Mouse (Mus musculus): Measurements from ENCODE around the gene Sh2b3.
A peak's percentile ranks its signal among the peaks of the same experiment; 100 is the strongest.

The Sh2b3 gene

GRCm38 (mm10) chr5:121845361-121845760 lies 7.9 kb upstream of the Sh2b3 start:
- DNase-seq (ENCODE audit: low spot score in 2 of 2), result no peak

GRCm38 (mm10) chr5:121843138-121843905 lies 5.9 kb upstream of the Sh2b3 start:
- peak; percentile 42 to 75 for DNase-seq (ENCODE audit: low spot score in 2 of 2)

GRCm38 (mm10) chr5:121842665-121843118 lies 5.2 kb upstream of the Sh2b3 start:
- peak; percentile 81 to 96 for DNase-seq (ENCODE audit: low spot score in 2 of 2)

- DNase-seq (ENCODE audit: low spot score in 2 of 2), result no peak
These were observed 4.5 kb upstream of the Sh2b3 start for GRCm38 (mm10) chr5:121841973-121842372.

DNA sequence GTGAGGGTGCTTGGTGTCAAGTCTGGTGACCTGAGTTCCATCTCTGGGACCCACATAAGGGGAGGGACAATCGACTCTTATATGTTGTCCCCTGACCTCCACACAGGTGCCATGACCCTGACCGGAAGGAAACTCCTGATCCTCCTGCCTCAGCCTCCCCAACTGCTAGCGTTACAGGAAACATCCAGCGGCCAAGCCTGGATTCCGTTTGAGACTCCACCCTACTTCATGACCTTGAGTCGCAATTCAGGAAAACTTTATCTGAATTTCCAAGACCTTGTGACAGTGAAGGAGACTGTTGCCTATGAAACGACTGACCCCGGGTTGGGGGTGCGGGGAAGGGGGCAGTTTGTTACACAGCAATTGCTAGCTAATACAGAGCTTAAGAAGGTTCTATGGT lies 4.1 kb upstream of the Sh2b3 start:
- DNase-seq (ENCODE audit: low spot score in 2 of 2), result no peak

DNA sequence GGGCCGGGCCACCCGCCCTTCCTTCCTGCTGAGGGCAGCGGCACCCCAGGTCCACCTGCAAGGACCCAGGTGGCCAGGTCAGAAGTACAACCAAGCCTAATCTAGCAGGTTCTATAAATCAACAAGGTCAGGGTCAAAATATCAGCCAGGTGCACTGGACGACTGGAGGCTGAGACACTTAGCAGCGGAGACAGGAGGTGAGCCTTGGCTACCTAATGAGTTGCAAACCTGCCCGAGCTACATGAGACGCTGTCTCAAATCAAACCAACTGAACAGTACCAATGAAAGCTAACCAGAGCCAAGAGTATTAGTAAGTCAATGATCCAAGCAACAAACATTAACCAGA lies 1.7 kb upstream of the Sh2b3 start:
- DNase-seq (ENCODE audit: low spot score in 2 of 2), result no peak

- DNase-seq (ENCODE audit: low spot score in 2 of 2), result peak; percentile 74 to 85
These were observed 1.1 kb upstream of the Sh2b3 start for GRCm38 (mm10) chr5:121838341-121839127.

DNA sequence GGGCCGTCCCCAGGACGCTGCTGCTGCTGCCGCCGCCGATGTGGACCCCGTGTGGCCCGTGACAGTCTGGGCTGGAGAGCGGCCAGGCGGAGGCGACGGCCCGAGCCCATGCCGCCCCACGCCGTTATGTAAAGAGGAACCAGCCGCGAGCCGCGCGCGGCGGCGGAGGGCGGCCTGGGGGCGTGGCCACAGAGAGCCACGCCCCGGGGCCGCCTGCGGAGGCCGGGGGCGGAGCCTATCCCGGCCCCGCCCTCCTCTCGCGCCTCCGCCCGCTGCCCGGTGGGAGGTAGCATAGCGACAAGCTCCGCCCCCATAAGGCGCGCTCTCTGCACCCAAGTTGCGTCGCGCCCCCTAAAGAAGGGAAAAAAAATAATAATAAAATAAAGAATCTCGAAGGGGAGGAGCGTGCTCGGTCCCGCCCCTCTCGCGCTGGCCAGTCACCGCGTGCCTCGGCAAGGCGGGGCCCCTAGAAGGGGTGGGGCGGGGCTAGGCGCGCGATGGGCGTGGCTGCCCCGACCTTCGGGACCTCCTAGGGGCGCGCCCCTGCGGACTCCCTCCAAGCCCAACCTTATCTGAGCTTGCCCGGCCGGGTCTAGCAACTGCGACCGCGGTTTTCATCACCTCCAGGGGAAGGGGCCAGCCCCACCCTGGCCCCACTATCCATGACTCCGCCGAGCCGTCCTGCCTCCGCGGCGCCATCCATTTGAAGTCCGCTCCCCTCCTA lies 592 bp downstream of the Sh2b3 start:
- peak; percentile 95 to 97 for DNase-seq (ENCODE audit: low spot score in 2 of 2)

- DNase-seq (ENCODE audit: low spot score in 2 of 2), result peak; percentile 83 to 91
These were observed 1.3 kb downstream of the Sh2b3 start for GRCm38 (mm10) chr5:121835949-121836691.

GRCm38 (mm10) chr5:121834991-121835747 lies 2.3 kb downstream of the Sh2b3 start:
- no peak for DNase-seq (ENCODE audit: low spot score in 2 of 2)

DNA sequence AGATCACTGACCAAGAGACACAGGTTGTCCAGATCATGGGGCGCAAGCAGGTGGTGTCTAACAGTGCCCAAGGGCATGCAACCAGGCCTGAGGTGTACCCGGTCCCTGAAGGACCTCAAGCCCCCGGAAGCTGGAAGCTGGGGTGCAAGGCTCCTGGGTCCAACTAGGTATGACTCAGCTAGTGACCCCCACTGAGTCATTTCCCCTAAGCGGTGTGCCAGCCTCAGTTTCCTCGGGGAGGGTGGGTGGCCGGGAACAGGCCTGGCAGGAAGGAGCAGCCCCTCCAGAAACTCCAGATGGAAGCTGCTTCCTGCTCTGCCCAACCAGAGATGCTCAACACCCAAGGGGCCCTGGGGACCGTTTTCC lies 3.2 kb downstream of the Sh2b3 start:
- no peak for DNase-seq (ENCODE audit: low spot score in 2 of 2)

- DNase-seq (ENCODE audit: low spot score in 2 of 2), result peak; percentile 83 to 87
These were observed 3.7 kb downstream of the Sh2b3 start for GRCm38 (mm10) chr5:121833572-121834240.

DNA sequence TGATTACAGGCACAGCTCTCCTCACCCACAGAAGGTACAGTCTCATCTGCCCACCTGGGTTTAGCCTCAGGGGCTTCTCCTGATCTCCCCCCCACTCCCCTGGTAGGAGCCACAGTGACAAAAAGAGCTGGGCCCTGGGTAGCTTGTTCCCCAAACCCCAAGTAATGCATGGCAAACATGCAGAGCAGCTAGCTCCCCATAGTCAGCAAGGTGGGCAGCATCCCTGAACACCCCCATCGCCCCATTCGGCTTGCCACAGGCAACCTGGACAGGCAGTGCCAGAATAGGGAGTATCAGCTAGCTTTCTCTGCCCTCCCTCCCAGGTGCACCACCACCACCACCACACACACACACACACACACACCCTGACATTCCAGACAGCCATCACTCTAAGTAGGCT lies 4.3 kb downstream of the Sh2b3 start:
- no peak for DNase-seq (ENCODE audit: low spot score in 2 of 2)

DNA sequence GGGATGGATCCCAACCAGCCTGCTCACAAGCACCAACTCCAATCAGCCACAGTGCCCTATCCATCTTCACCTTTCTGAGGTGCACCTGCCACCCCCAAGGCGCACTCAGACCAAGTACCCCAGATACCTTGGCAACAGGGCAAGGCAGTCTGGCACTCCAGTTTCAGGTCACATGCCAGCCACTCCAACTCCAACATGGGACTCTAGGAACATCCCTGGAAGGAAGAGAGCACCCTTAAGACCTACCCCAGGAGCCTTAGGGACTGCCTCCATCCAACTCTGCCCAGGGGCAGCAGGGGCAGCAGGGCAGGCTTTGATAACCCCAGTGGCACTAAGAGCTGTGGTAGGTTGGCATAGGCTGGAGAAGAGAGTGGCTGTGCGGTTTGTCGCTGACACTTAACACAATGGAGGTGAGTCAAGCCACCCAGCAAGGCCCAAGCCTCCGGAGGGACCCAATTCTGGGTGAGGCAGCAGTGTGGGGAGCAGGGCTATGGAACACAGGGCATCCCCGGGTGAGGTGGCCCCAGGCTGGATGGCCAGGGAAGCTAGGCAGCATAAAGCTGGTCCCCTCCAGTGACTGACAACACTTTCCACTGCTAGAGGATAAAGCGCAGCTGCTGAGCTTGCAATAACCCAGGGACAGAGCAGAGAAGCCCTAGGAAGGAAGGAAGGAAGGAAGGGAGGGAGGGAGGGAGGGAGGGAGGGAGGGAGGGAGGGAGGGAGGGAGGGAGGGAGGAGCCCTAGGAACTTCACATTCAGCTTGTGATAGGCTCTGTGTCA lies 4.9 kb downstream of the Sh2b3 start:
- DNase-seq (ENCODE audit: low spot score in 2 of 2), result no peak

DNA sequence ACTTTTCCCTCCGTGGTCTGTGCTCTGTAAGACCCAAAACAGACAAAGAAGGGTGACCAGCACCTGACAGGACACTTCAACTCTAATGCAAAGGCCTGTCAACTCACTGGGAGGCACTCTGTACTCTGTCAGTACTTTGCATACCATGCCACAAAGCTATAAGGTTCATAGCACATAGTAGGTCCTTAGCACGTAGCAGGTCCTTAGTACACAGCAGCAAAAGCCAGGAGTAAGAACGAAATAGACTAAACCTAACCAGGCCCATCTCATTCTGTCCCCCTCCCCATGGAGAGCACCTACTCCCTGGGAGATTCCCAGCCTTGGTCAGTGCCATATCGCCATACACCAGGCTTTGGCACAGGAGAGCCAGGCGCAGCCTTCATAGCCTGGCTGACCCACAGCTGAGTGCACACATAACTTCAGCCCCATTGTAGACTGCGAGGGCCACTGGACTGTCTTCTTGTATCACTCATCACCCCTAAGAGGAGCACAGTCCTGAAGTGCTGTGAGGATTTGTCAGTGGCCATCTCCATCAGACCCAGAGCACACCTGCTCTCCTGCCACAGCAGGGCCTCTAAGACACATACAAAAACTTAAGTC lies 6.3 kb downstream of the Sh2b3 start:
- DNase-seq (ENCODE audit: low spot score in 2 of 2), result no peak

- no peak for DNase-seq (ENCODE audit: low spot score in 2 of 2)
These were observed 8.7 kb downstream of the Sh2b3 start for GRCm38 (mm10) chr5:121828491-121829432.

- no peak for DNase-seq (ENCODE audit: low spot score in 2 of 2)
These were observed 9.6 kb downstream of the Sh2b3 start for GRCm38 (mm10) chr5:121827876-121828275.

DNA sequence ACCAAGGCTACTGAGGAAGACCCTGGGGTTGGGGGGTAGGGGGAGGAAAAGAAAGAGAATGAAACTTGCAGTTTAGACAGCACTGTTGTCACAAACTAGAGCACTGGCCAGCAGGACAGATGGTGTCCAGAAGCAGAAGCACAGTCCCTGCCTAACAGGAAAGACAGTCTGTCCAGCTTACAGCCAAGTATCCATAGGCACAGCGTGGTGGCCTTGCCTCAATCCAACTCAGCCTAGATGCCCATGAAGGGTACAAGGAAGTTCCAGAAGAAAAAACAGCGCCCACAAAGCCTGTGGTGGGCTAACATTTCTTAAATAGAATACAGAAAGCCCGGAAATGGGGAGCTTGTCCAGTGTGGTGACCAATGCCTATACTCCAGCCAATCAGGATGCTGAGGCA lies 11.8 kb downstream of the Sh2b3 start:
- DNase-seq (ENCODE audit: low spot score in 2 of 2), result no peak

All from spleen, postnatal 4 days (tissue).